Comparison of ENCODE assay signal across 8 mouse cellular contexts in genomic region chr1:63953229-63953883, GRCm38 (mm10).
DNase-seq lines count a peak whose midpoint lies in the region; ATAC-seq and TF ChIP-seq lines count a peak whose summit lies in the region.

No protein-coding gene starts in this region.

- H3K27me3 ChIP-seq in heart, embryonic 11.5 days (ENCODE audit: control insufficient read depth, insufficient read depth, low read length) = no peaks in the 10 kb centered on the region; the same call in 1 of the 2 replicates
- H3K27me3 ChIP-seq in kidney, adult 2 months (replicated peaks; ENCODE audit: control insufficient read depth, insufficient read depth, low read length) = no peaks in the 10 kb centered on the region
- no peaks in the 10 kb centered on the region for H3K27me3 ChIP-seq in limb, embryonic 10.5 days (ENCODE audit: low read depth, poor library complexity, severe bottlenecking)

- ATAC-seq in heart, embryonic 11.5 days (replicated peaks; ENCODE audit: insufficient number of reproducible peaks, low FRiP score, low TSS enrichment) = no peak
- peak; percentile 75 for ATAC-seq in granulocyte monocyte progenitor cell, adult 5-6 weeks (replicated peaks; ENCODE audit: poor library complexity, severe bottlenecking)

- H3K9ac ChIP-seq in heart, embryonic 11.5 days (ENCODE audit: low read depth, low read length) = no peak overlapping the region

- no peak overlapping the region for H3K4me3 ChIP-seq in heart, embryonic 11.5 days (ENCODE audit: low read depth, low read length)
- H3K4me3 ChIP-seq in kidney, adult 2 months (ENCODE audit: insufficient read depth, low read depth, low read length) = no peak overlapping the region
- H3K4me3 ChIP-seq in limb, embryonic 10.5 days = no peak overlapping the region

- TF ChIP-seq POLR2A in kidney, adult 2 months (IDR thresholded peaks at IDR 0.05; ENCODE audit: low read depth, low read length) = no peak

- WGBS in heart, embryonic 11.5 days (ENCODE audit: insufficient replicate concordance) = 58% methylated on average over 18 of the region's 18 CpGs
- WGBS in kidney, adult 2 months = 47% methylated on average over 18 of the region's 18 CpGs
- 71% methylated on average over 17 of the region's 18 CpGs for WGBS in limb, embryonic 10.5 days

- no peaks in the 10 kb centered on the region for H3K36me3 ChIP-seq in heart, embryonic 11.5 days (ENCODE audit: control insufficient read depth, insufficient read depth, low read length)
- no peaks in the 10 kb centered on the region for H3K36me3 ChIP-seq in kidney, adult 2 months (ENCODE audit: control insufficient read depth, insufficient read depth, low read length)
- no peaks in the 10 kb centered on the region for H3K36me3 ChIP-seq in limb, embryonic 10.5 days

- peak; percentile 71 for TF ChIP-seq CTCF in kidney, adult 2 months (conservative IDR thresholded peaks at IDR 0.05; ENCODE audit: insufficient read depth, insufficient read length, low read depth, low read length)

- no peak overlapping the region for H3K27ac ChIP-seq in heart, embryonic 11.5 days (ENCODE audit: low read depth, low read length)
- no peak overlapping the region for H3K27ac ChIP-seq in kidney, adult 2 months (ENCODE audit: insufficient read depth, low read depth, low read length)
- no peak overlapping the region for H3K27ac ChIP-seq in limb, embryonic 10.5 days

- H3K9me3 ChIP-seq in heart, embryonic 11.5 days (replicated peaks; ENCODE audit: control insufficient read depth, low read length) = no peaks in the 10 kb centered on the region
- no peaks in the 10 kb centered on the region for H3K9me3 ChIP-seq in limb, embryonic 10.5 days (replicated peaks)

- H3K4me2 ChIP-seq in heart, embryonic 11.5 days = no peak overlapping the region

- peak; percentile 67 to 74 for DNase-seq in heart, adult 18-20 months
- peak; percentile 27 to 49 for DNase-seq in cerebellum, postnatal 4 days (ENCODE audit: low spot score in 2 of 2)
- DNase-seq in kidney, adult 2 months = peak; percentile 67
- DNase-seq in limb, embryonic 10.5 days (ENCODE audit: low spot score) = peak; percentile 54
- DNase-seq in naive thymus-derived CD4-positive, alpha-beta T cell, adult 2 months (ENCODE audit: low read depth) = peak; percentile 80
- DNase-seq in testis, postnatal 10 days (ENCODE audit: low spot score) = peak; percentile 56

- H3K4me1 ChIP-seq in heart, embryonic 11.5 days (ENCODE audit: control insufficient read depth, insufficient read depth, low read length) = no peaks in the 10 kb centered on the region
- no peaks in the 10 kb centered on the region for H3K4me1 ChIP-seq in kidney, adult 2 months (ENCODE audit: control insufficient read depth, insufficient read depth, low read length)
- H3K4me1 ChIP-seq in limb, embryonic 10.5 days = peaks cover 7% of the 10 kb centered on the region; the same call in 1 of the 2 replicates
